Mouse (Mus musculus) neural tube, embryonic 11.5 days (tissue): ENCODE measurements around the gene Cgnl1. TPM values are rescaled to one million over a fixed set of nuclear protein-coding genes. Genes with fewer than 3 reads are reported as not detected.

Experiments
- ATAC-seq: fragments of 200-750 bp; cut with Nextera tagmentation; 2 replicates; pipeline ENCODE4 v1.8.0; 2017; ENCODE audit warnings: moderate number of reproducible peaks, mild to moderate bottlenecking, moderate TSS enrichment, moderate library complexity; ENCODE audit not compliant: insufficient read depth, low FRiP score, low TSS enrichment
- DNase-seq: peaks from one replicate; pipeline ENCODE4 v3.0.0-alpha.2; 2015; ENCODE audit warnings: low spot score
- H3K27ac ChIP-seq: fragments of 300-500 bp; sonication (generic); 2 replicates; pipeline ENCODE4 v1.5.1; 2014; ENCODE audit warnings: low read depth, mild to moderate bottlenecking, low read length
- H3K27me3 ChIP-seq: fragments of 300-500 bp; sonication (generic); 2 replicates; pipeline ENCODE4 v1.6.1; 2014; ENCODE audit warnings: mild to moderate bottlenecking, low read length, mixed read lengths; ENCODE audit not compliant: control insufficient read depth, insufficient read depth
- H3K36me3 ChIP-seq: fragments of 300-500 bp; sonication (generic); 2 replicates; pipeline ENCODE4 v1.6.1; 2014; ENCODE audit warnings: mild to moderate bottlenecking, low read length, moderate library complexity, mixed read lengths; ENCODE audit not compliant: control insufficient read depth, insufficient read depth
- H3K4me1 ChIP-seq: fragments of 300-500 bp; sonication (generic); 2 replicates; pipeline ENCODE4 v1.6.1; 2014; ENCODE audit warnings: low read length, mixed read lengths; ENCODE audit not compliant: control insufficient read depth, insufficient read depth
- H3K4me2 ChIP-seq: fragments of 300-500 bp; sonication (generic); 2 replicates; pipeline ENCODE4 v1.6.1; 2014; ENCODE audit warnings: low read depth, mild to moderate bottlenecking, moderate library complexity
- H3K4me3 ChIP-seq: fragments of 300-500 bp; sonication (generic); 2 replicates; pipeline ENCODE4 v1.5.1; 2014; ENCODE audit warnings: low read depth, low read length
- H3K9ac ChIP-seq: fragments of 300-500 bp; sonication (generic); 2 replicates; pipeline ENCODE4 v1.6.1; 2014; ENCODE audit warnings: mild to moderate bottlenecking, low read length
- H3K9me3 ChIP-seq: fragments of 300-500 bp; sonication (generic); 2 replicates; pipeline ENCODE4 v1.6.1; 2016; ENCODE audit warnings: low read length; ENCODE audit not compliant: control insufficient read depth
- WGBS: fragments of 180-500 bp; shearing (Covaris S2); extraction: QIAGEN DNeasy Blood & Tissue Kit; methylation state at CpG from one replicate; pipeline ENCODE4 v1.1.7; 2014; 5-methylcytosine and 5-hydroxymethylcytosine counted together
- polyA plus RNA-seq: library from polyadenylated mRNA; unstranded; fragments of >200 nt; fragmentation: Nextera tagmentation; extraction: Ambion mirVana; gene quantifications from 2 replicates; pipeline ENCODE4 v1.2.1, GENCODE M21; 2014

Cgnl1 gene
- polyA plus RNA-seq, 1 experiment from 2014 or later = 7.5 TPM

DNA sequence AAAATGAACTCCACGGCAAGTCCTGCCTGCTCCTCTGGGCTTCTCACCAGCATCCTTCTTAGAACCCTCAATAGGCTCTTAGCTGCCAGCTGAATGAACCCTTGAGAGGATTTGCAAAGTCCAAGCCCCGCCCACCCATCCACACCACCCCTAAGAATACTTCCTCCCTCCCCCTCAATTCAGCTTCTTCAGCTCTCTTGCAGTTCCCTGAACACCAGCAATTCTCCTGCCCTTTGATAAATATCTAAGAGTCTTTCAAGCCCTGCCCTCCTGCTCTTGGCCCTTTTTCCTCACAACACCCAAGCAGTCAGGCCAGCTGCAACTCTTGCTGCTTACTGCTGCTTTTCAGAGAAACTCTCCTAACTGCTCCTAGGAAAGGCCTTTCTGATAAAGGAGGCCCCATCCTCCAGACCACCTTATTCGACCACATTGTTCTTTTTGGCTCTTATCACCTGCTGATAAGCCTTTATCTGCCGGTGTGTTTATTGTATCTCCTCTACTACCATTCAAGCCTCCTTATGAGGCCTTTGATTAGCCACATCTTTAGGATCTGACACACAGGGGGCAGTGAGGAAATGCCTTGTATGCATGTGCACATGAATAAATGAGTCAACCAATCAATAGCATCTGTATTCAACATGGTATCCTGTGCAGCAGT is 21.3 kb downstream of the Cgnl1 start:
- no peak overlapping the region for H3K4me2 ChIP-seq
- ATAC-seq (no peak), DNase-seq (no peak)
- H3K36me3 ChIP-seq = no peaks in the 10 kb centered on the region
- peaks cover 4% of the 10 kb centered on the region; the same call in 1 of the 2 replicates for H3K4me1 ChIP-seq
- H3K9ac ChIP-seq = no peak overlapping the region
- WGBS = 4% methylated on average over 4 of the region's 4 CpGs
- no peaks in the 10 kb centered on the region for H3K9me3 ChIP-seq
- no peaks in the 10 kb centered on the region for H3K27me3 ChIP-seq
- H3K27ac ChIP-seq = no peak overlapping the region
- no peak overlapping the region for H3K4me3 ChIP-seq

DNA sequence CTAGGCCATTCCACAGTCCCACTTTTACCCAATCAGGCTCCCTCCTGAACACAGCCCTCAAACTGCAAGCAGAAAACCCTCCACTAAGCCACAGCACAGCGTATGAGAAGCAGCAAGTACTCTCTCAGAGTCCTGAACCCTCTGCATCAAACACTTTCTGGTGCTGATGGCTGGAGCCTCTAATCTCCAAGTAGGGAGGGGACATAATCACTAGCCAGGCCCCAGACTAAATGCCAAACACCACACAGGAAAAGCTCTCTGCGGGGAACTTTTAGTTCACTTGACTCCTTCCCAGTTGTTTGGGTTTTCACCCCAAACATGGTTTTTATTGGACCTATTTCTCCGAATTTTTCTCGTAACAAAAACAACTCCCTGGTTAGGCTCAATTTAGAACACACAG is 25.0 kb downstream of the Cgnl1 start:
- H3K4me2 ChIP-seq = no peak overlapping the region
- DNase-seq (no peak), ATAC-seq (no peak)
- H3K4me3 ChIP-seq = no peak overlapping the region
- H3K27ac ChIP-seq = no peak overlapping the region
- no peak overlapping the region for H3K9ac ChIP-seq
- peaks cover 4% of the 10 kb centered on the region; the same call in 1 of the 2 replicates for H3K4me1 ChIP-seq
- no peaks in the 10 kb centered on the region for H3K36me3 ChIP-seq
- H3K27me3 ChIP-seq = no peaks in the 10 kb centered on the region
- no peaks in the 10 kb centered on the region for H3K9me3 ChIP-seq
- 47% methylated on average over 4 of the region's 4 CpGs for WGBS

GRCm38 (mm10) chr9:71738081-71738930 is 33.1 kb downstream of the Cgnl1 start:
- Histone ChIP-seq H3K27me3 (no peaks in the 10 kb centered on the region), H3K4me2 (no peak overlapping the region), H3K36me3 (no peaks in the 10 kb centered on the region), H3K9ac (no peak overlapping the region), H3K4me1 (no peaks in the 10 kb centered on the region), H3K4me3 (no peak overlapping the region), H3K9me3 (no peaks in the 10 kb centered on the region), H3K27ac (no peak overlapping the region)
- WGBS = 68% methylated on average over 12 of the region's 12 CpGs
- ATAC-seq = no peak
- no peak for DNase-seq

- H3K4me1 ChIP-seq = no peaks in the 10 kb centered on the region
- H3K27ac ChIP-seq = no peak overlapping the region
- H3K4me2 ChIP-seq = no peak overlapping the region
- no peaks in the 10 kb centered on the region for H3K27me3 ChIP-seq
- no peak for ATAC-seq
- no peaks in the 10 kb centered on the region for H3K9me3 ChIP-seq
- H3K9ac ChIP-seq = no peak overlapping the region
- no peak overlapping the region for H3K4me3 ChIP-seq
- no peaks in the 10 kb centered on the region for H3K36me3 ChIP-seq
- 82% methylated on average over 3 of the region's 3 CpGs for WGBS
- no peak for DNase-seq
Measured at GRCm38 (mm10) chr9:71737257-71738023, 34.0 kb downstream of the Cgnl1 start.

GRCm38 (mm10) chr9:71735886-71736285 is 35.5 kb downstream of the Cgnl1 start:
- WGBS = 90% methylated on average over 7 of the region's 7 CpGs
- ATAC-seq (no peak), DNase-seq (no peak)

DNA sequence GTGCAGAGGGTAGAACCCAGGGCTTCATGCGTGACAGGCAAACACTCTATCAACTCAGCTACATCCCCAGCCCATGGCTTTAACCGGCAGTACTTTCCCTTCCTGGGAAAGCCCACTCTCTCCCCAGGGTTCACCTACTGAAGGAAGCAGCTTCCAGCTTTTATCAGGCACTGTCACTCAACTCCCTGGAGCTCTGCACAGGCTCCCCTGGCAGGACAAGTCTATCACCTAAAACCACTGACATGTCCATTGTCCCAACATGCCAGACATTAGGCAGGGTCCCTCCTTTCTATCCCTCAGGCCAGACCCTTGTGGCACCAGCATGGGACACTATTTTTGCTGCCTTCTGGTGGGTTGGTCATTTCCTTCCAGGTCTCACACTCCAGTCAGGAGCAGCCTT is 37.8 kb downstream of the Cgnl1 start:
- no peak for ATAC-seq
- H3K9ac ChIP-seq = no peak overlapping the region
- no peak for DNase-seq
- 85% methylated on average over 2 of the region's 2 CpGs for WGBS
- no peaks in the 10 kb centered on the region for H3K27me3 ChIP-seq
- no peaks in the 10 kb centered on the region for H3K9me3 ChIP-seq
- no peaks in the 10 kb centered on the region for H3K36me3 ChIP-seq
- no peak overlapping the region for H3K4me2 ChIP-seq
- H3K27ac ChIP-seq = no peak overlapping the region
- H3K4me1 ChIP-seq = no peaks in the 10 kb centered on the region
- H3K4me3 ChIP-seq = no peak overlapping the region

More at GRCm38 (mm10) chr9:71735886-71736285, 35.5 kb downstream of the Cgnl1 start:
- Histone ChIP-seq H3K27ac (no peak overlapping the region), H3K9me3 (no peaks in the 10 kb centered on the region), H3K27me3 (no peaks in the 10 kb centered on the region), H3K9ac (no peak overlapping the region), H3K4me1 (no peaks in the 10 kb centered on the region), H3K4me2 (no peak overlapping the region), H3K36me3 (no peaks in the 10 kb centered on the region), H3K4me3 (no peak overlapping the region)

DNA sequence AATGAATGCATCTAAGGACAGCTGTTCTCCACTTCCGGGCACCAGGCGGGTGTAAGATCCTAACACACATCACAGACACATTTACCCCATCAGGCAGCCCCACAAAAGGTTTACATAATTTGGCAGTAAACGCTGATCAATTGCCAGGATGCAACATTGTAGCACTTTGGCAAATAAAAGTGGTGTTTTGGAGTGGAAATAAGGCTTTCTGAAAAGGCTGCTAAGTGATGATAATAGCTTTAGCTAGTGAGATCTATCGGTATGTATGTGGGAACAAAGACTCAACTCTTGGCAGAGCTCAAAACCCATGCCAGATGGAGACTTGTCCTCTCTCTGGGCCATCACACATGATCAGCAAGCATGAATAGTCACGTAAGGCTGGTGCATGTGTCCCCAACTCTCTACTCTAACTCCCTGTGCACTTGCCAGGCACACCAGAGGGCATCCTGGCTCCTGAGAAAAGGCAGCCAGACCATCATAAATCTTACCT is 42.5 kb downstream of the Cgnl1 start:
- H3K36me3 ChIP-seq = no peaks in the 10 kb centered on the region
- H3K9ac ChIP-seq = no peak overlapping the region
- H3K4me3 ChIP-seq = no peak overlapping the region
- no peak overlapping the region for H3K4me2 ChIP-seq
- H3K4me1 ChIP-seq = no peaks in the 10 kb centered on the region
- ATAC-seq (no peak), DNase-seq (no peak)
- no peak overlapping the region for H3K27ac ChIP-seq
- 81% methylated on average over 5 of the region's 5 CpGs for WGBS
- no peaks in the 10 kb centered on the region for H3K9me3 ChIP-seq
- H3K27me3 ChIP-seq = no peaks in the 10 kb centered on the region

DNA sequence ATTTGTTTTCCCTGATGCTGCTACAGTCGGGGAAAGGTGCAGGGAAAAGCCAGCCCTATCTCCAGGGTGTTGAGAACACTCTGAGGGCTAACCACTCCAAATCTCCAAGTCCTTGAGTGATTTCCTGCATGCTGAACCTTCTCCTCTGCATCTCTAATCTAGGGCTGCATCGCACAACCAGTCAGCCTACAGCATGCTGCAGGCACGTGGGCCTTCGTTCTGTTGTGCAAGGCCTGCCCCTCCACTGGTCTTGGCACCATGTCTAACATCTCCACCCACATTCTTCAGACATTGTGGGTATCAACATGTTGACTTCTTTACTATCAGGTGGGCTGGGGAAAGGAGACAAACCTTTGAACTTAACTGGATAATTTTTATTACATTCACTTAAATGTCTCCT is 44.2 kb downstream of the Cgnl1 start:
- DNase-seq (no peak), ATAC-seq (no peak)
- Histone ChIP-seq H3K36me3 (no peaks in the 10 kb centered on the region), H3K27ac (no peak overlapping the region), H3K9me3 (no peaks in the 10 kb centered on the region), H3K9ac (no peak overlapping the region), H3K4me3 (no peak overlapping the region), H3K4me1 (no peaks in the 10 kb centered on the region), H3K4me2 (no peak overlapping the region), H3K27me3 (no peaks in the 10 kb centered on the region)
- WGBS = 81% methylated on average over 4 of the region's 4 CpGs
